In genomic region chr1:193381597-193382404, GRCm38 (mm10) we compare ENCODE assay signal across 9 mouse cellular contexts. TPM values are rescaled to one million over a fixed set of nuclear protein-coding genes. Genes with fewer than 3 reads are reported as not detected.
DNase-seq lines count a peak whose midpoint lies in the region; ATAC-seq and TF ChIP-seq lines count a peak whose summit lies in the region.
"Had no signal": no experiment of that assay in that cellular context is flagged by ENCODE, and none has a peak within 500 bp of the region (broad histone marks: within the 10 kb centered on the region; RNA-seq: fewer than 3 reads in every experiment).

No protein-coding gene starts in this region.

- H3K9me3 ChIP-seq in kidney, embryonic 14.5 days (ENCODE audit: control insufficient read depth, low read length) = no peaks in the 10 kb centered on the region
- no peaks in the 10 kb centered on the region for H3K9me3 ChIP-seq in embryonic facial prominence, embryonic 10.5 days
- H3K9me3 ChIP-seq in intestine, embryonic 14.5 days (ENCODE audit: control insufficient read depth, low read length) = no peaks in the 10 kb centered on the region

- H3K9ac ChIP-seq in kidney, embryonic 14.5 days (ENCODE audit: low read depth, low read length) = no peak overlapping the region
- peak overlapping the region; percentile 32; the same call in 1 of the 2 replicates for H3K9ac ChIP-seq in intestine, embryonic 14.5 days (ENCODE audit: low read length)

- no peaks in the 10 kb centered on the region for H3K79me2 ChIP-seq in myocyte (ENCODE audit: control insufficient read depth, insufficient read depth)

- no peaks in the 10 kb centered on the region for H3K36me3 ChIP-seq in kidney, embryonic 14.5 days (ENCODE audit: control insufficient read depth, insufficient read depth, low read length)
- H3K36me3 ChIP-seq in embryonic facial prominence, embryonic 10.5 days (replicated peaks) = no peaks in the 10 kb centered on the region
- no peaks in the 10 kb centered on the region for H3K36me3 ChIP-seq in intestine, embryonic 14.5 days (ENCODE audit: control insufficient read depth, insufficient read depth, low read length)
- no peaks in the 10 kb centered on the region for H3K36me3 ChIP-seq in myocyte (ENCODE audit: control insufficient read depth, insufficient read depth)

- H3ac ChIP-seq in myocyte (ENCODE audit: control insufficient read depth, insufficient read length) = no peak overlapping the region

- peak; percentile 6; the same call in 1 of the 2 replicates for ATAC-seq in kidney, embryonic 14.5 days (ENCODE audit: low FRiP score, low TSS enrichment)
- ATAC-seq in intestine, embryonic 14.5 days (replicated peaks; ENCODE audit: low FRiP score, low TSS enrichment, low read depth) = peak; percentile 11; the same call in 1 of the 2 replicates

- no peak overlapping the region; the same call in 1 of the 2 replicates for H3K27ac ChIP-seq in kidney, embryonic 14.5 days (ENCODE audit: low read depth, low read length)
- peak overlapping the region; percentile 86 for H3K27ac ChIP-seq in embryonic facial prominence, embryonic 10.5 days (replicated peaks)
- peak overlapping the region; percentile 64 for H3K27ac ChIP-seq in intestine, embryonic 14.5 days (ENCODE audit: low read depth)

- H3K4me3 ChIP-seq in kidney, embryonic 14.5 days (ENCODE audit: low read length) = peak overlapping the region; percentile 30; the same call in 1 of the 2 replicates
- peak overlapping the region; percentile 57 for H3K4me3 ChIP-seq in embryonic facial prominence, embryonic 10.5 days
- peak overlapping the region; percentile 36; the same call in 1 of the 2 replicates for H3K4me3 ChIP-seq in intestine, embryonic 14.5 days (ENCODE audit: low read depth, low read length)
- H3K4me3 ChIP-seq in myocyte = peak overlapping the region; percentile 14

- WGBS in kidney, embryonic 14.5 days = 28% methylated on average over 11 of the region's 11 CpGs
- WGBS in embryonic facial prominence, embryonic 10.5 days = 36% methylated on average over 11 of the region's 11 CpGs
- WGBS in intestine, embryonic 14.5 days = 16% methylated on average over 11 of the region's 11 CpGs

- H3K27me3 ChIP-seq in kidney, embryonic 14.5 days (ENCODE audit: control insufficient read depth, insufficient read depth, low read length) = no peaks in the 10 kb centered on the region
- peaks cover 16% of the 10 kb centered on the region; the same call in 1 of the 2 replicates for H3K27me3 ChIP-seq in embryonic facial prominence, embryonic 10.5 days (replicated peaks; ENCODE audit: low read depth, poor library complexity, severe bottlenecking)
- H3K27me3 ChIP-seq in intestine, embryonic 14.5 days (replicated peaks; ENCODE audit: control insufficient read depth, insufficient read depth, low read length) = no peaks in the 10 kb centered on the region
- H3K27me3 ChIP-seq in myocyte (ENCODE audit: control insufficient read depth, insufficient read depth, insufficient read length) = no peaks in the 10 kb centered on the region

- peak overlapping the region; percentile 54 for H3K4me2 ChIP-seq in kidney, embryonic 14.5 days (replicated peaks; ENCODE audit: low read depth, low read length)
- H3K4me2 ChIP-seq in intestine, embryonic 14.5 days (ENCODE audit: low read length) = peak overlapping the region; percentile 66
- H3K4me2 ChIP-seq in myocyte (ENCODE audit: low read depth) = peak overlapping the region; percentile 81

- peaks cover 4% of the 10 kb centered on the region for H3K4me1 ChIP-seq in kidney, embryonic 14.5 days (ENCODE audit: control insufficient read depth, insufficient read depth, low read length)
- H3K4me1 ChIP-seq in embryonic facial prominence, embryonic 10.5 days = peaks cover 32% of the 10 kb centered on the region
- H3K4me1 ChIP-seq in intestine, embryonic 14.5 days (replicated peaks; ENCODE audit: control insufficient read depth, insufficient read depth, low read length) = peaks cover 13% of the 10 kb centered on the region

- no peak for TF ChIP-seq POLR2A in myocyte (IDR thresholded peaks at IDR 0.05; ENCODE audit: insufficient read length, low read depth)

- no peak for DNase-seq in kidney, adult 9 months
- peak; percentile 30 for DNase-seq in embryonic facial prominence, embryonic 10.5 days (ENCODE audit: low spot score)
- peak; percentile 65 for DNase-seq in intestine, embryonic 14.5 days (ENCODE audit: low spot score)
- DNase-seq in cerebellum, adult 9-11 months = no peak
- DNase-seq in adrenal gland, postnatal 4 days (ENCODE audit: low spot score in 2 of 2) = no peak
- DNase-seq in cerebellum, postnatal 4 days (ENCODE audit: low spot score in 2 of 2) = no peak

TF ChIP-seq in myocyte, 11 proteins besides CTCF, POLR2A, EP300 and RAD21:
- no peak for TF ChIP-seq CEBPB (IDR thresholded peaks at IDR 0.05; ENCODE audit: insufficient read depth, poor library complexity, severe bottlenecking)
- TF ChIP-seq REST (IDR thresholded peaks at IDR 0.05; ENCODE audit: insufficient read depth, insufficient read length) = no peak
- TF ChIP-seq TCF3 (IDR thresholded peaks at IDR 0.05; ENCODE audit: insufficient read length, low read depth) = no peak
- TF ChIP-seq MAX (IDR thresholded peaks at IDR 0.05; ENCODE audit: low read depth) = no peak
- peak in 1 of 3 experiments; percentile 34 for TF ChIP-seq MYOG (IDR thresholded peaks at IDR 0.05; ENCODE audit: control insufficient read depth in 1 of 3, insufficient read depth in 1 of 3, insufficient read length in 2 of 3, low read depth in 2 of 3)
- TF ChIP-seq USF1 (IDR thresholded peaks at IDR 0.05; ENCODE audit: low read depth) = no peak
- TF ChIP-seq POLR2AphosphoS2 (IDR thresholded peaks at IDR 0.05; ENCODE audit: insufficient read length, low read depth) = no peak
- TF ChIP-seq TCF12 (IDR thresholded peaks at IDR 0.05; ENCODE audit: insufficient read depth, poor library complexity, severe bottlenecking) = peak; percentile 72
- TF ChIP-seq E2F4 (IDR thresholded peaks at IDR 0.05; ENCODE audit: insufficient read depth) = no peak
- TF ChIP-seq MYOD1 (IDR thresholded peaks at IDR 0.05; ENCODE audit: control insufficient read depth in 1 of 3, insufficient read length in 2 of 3, low read depth in 2 of 3) = peak; percentile 19 to 95 (median 95)
- TF ChIP-seq SRF (IDR thresholded peaks at IDR 0.05; ENCODE audit: control insufficient read depth, insufficient read length, low read depth) = no peak
TF ChIP-seq in myocyte: peak in this region for 3.

RNA-seq across cellular contexts. Expression of gene Camk1g, which starts 11.7 kb away (rescaled TPM):
- polyA plus RNA-seq in kidney, embryonic 14.5 days (2014; fragmentation: Nextera tagmentation; extraction: Ambion mirVana) = 10.2 and 13.4 TPM in 2 replicates
- 15.6 and 17.5 TPM in 2 replicates for polyA plus RNA-seq in embryonic facial prominence, embryonic 10.5 days (2016; fragmentation: Nextera tagmentation; extraction: Ambion mirVana)
- polyA plus RNA-seq in intestine, embryonic 14.5 days (2014; fragmentation: Nextera tagmentation; extraction: Ambion mirVana) = 9.5 and 10.7 TPM in 2 replicates
- 4.1 TPM for polyA plus RNA-seq in myocyte (2012; fragmentation: generic; extraction: Trizol)
- 1 to 10 TPM; 1.8 to 3.6 TPM for total RNA-seq in adrenal gland, postnatal 4 days (2021)
- total RNA-seq: ES-E14 had no signal

Comparison
In these comparisons a context has a peak if more than half of its experiments do, and no peak if none do; other contexts are left out.
1. DNase-seq: peak in embryonic facial prominence, embryonic 10.5 days (single experiment) and intestine, embryonic 14.5 days (single experiment); none in kidney, adult 9 months (single experiment), cerebellum, adult 9-11 months (single experiment), adrenal gland, postnatal 4 days (0 of 2) and cerebellum, postnatal 4 days (0 of 2).
2. Peak in every context shown above with its lines, with median percentiles within 50 percentile points of each other: H3K4me2 ChIP-seq and H3K4me3 ChIP-seq.